Mouse (Mus musculus): ENCODE measurements around the gene 4930519G04Rik.

- TF ChIP-seq CTCF (IDR thresholded peaks at IDR 0.05; ENCODE audit: control insufficient read depth, insufficient read depth, insufficient read length), result no peak
- TF ChIP-seq MYOD1 (IDR thresholded peaks at IDR 0.05; ENCODE audit: control insufficient read depth, insufficient read length, low read depth), result no peak
- no peak for TF ChIP-seq MYOG (IDR thresholded peaks at IDR 0.05; ENCODE audit: control insufficient read depth, extremely low read depth, insufficient read length)
- no peak for TF ChIP-seq MAX (IDR thresholded peaks at IDR 0.05)
- no peak for TF ChIP-seq USF1 (IDR thresholded peaks at IDR 0.05; ENCODE audit: low read depth)
Observed at GRCm38 (mm10) chr5:114908598-114909305, 55.3 kb downstream of the 4930519G04Rik start.
